Mouse (Mus musculus): ENCODE measurements at regions not wholly inside any gene's neighbourhood (a gene's known extent, or its start where the extent isn't known, plus 50 kb on each side); places are given as distances from the start of the nearest gene placed in this dataset.

GRCm38 (mm10) chr10:37447333-37448204 is 308.8 kb upstream of the Marcks start:
- no peak for DNase-seq (ENCODE audit: low read depth)

GRCm38 (mm10) chr10:37439863-37440613 is 301.3 kb upstream of the Marcks start:
- no peak for DNase-seq (ENCODE audit: low read depth)

DNA sequence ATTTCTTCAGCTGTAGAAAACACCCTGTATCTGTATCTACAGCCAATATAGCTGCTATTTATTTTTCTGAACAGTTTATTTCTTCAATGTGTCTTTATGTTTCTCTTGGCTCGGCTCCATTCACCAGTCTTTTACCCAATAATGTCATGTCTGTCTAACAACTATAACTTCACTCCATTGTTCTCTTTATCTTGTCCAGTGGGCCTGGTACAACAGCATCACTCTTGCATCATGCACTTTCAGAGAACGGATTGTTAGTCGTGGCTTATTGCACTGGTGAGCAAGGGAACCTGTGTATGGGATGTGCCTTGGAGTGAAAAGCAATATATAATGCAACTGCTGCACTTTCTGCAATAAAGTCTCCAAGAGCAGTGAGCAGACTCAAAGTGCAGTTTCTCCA is 299.6 kb upstream of the Marcks start:
- no peak for DNase-seq (ENCODE audit: low read depth)

DNA sequence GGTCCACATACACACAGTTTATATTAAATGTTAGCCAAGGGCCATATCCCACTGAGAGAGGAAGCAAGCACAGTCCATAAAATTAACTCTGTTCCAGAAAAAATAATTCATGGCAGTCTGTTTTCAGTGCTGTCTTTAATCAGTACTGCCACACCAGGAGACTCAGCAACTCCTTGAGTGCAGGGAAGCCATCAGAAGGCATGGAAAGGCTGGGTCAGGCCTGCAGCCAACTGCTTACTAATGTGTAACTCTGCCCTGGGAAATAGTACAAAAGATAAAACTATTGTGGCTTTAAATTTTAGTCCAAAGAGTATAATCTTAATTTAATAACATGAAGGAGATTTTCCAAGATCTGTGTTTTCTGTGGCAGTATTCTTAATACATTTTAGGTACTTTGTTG is 298.1 kb upstream of the Marcks start:
- no peak for DNase-seq (ENCODE audit: low read depth)

- no peak for DNase-seq (ENCODE audit: low read depth)
These were observed 295.5 kb upstream of the Marcks start for GRCm38 (mm10) chr10:37434229-37434628.

GRCm38 (mm10) chr10:37423047-37423446 is 284.3 kb upstream of the Marcks start:
- DNase-seq (ENCODE audit: low read depth), result no peak

- DNase-seq (ENCODE audit: low read depth), result no peak
These were observed 283.9 kb upstream of the Marcks start for GRCm38 (mm10) chr10:37422612-37423011.

- DNase-seq (ENCODE audit: low read depth), result no peak
These were observed 277.6 kb upstream of the Marcks start for GRCm38 (mm10) chr10:37416321-37416720.

DNA sequence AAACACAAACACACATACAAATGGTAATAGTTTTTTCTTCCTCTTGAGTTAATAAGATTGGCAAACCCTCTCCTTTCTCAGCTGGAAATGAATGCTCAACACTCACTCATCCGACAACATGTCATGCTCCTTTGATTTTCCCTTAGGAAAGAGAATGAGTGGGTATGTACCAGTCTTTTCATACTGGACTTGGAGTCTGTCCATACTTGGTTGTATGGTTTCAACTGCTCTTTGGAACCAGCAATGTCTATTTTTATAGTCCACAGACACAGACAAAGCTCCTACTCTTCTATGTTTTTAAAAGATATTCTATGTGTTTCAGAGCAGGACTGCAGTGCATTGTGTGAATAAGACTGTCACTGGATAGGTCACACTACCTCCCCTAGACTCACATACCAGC is 273.7 kb upstream of the Marcks start:
- no peak for DNase-seq (ENCODE audit: low read depth)

DNA sequence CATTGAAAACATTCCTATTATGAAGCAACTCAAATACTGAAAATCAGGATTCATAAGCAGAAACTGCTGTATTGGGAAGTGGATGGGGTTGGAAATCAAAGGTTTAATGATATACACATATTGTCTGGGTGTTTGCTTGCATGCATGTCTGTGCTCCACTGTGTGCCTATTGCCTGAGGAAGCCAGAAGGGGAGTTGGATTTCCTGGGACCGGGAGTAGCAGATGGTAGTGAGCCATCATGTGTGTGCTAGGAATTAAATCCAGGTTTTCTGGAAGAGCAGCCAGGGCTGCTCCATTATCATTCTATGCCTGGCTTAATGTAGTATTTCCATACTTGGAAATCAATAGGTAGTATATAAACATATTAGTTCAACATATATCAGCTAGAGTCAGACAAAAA is 271.0 kb upstream of the Marcks start:
- no peak for DNase-seq (ENCODE audit: low read depth)

DNA sequence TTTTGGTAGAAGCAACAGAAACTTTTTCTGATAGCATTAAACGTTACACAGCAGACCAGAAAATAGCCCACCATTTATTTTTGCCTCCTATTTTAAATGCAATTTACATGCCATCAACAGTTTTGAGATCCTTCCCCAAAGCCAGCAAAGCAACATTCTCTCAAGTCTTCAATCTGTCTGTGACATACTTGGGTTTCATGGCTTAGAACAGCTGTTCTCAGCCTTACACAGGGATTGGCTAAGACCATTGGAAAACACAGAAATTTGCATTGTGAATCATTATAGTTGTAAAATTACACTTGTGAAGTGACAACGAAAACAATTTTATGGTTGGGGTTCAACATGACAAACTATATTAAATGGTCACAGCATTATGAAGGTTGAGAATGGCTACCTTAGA is 268.8 kb upstream of the Marcks start:
- DNase-seq (ENCODE audit: low read depth), result no peak

GRCm38 (mm10) chr10:37404933-37405332 is 266.2 kb upstream of the Marcks start:
- DNase-seq (ENCODE audit: low read depth), result no peak

- DNase-seq (ENCODE audit: low read depth), result no peak
These were observed 265.7 kb upstream of the Marcks start for GRCm38 (mm10) chr10:37404407-37404806.

DNA sequence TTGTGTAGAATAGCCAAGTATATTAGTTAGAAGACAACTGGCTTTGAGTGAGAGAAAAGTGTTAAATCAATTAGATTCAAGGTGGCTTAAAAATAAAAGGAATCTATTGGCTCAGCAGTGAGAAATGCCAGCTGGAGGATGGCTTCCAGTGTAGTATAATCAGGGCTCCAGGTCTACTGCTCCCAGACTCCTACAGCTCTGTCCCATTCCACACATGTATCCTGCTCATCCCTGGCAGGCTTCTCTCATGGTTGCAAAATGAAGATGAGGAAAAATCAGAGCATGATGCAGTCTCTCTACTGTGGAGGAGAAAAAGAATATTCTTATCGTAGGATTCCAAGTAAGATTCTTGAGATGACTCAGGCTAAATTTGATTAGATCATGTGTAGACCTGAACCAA is 263.7 kb upstream of the Marcks start:
- no peak for DNase-seq (ENCODE audit: low read depth)

DNA sequence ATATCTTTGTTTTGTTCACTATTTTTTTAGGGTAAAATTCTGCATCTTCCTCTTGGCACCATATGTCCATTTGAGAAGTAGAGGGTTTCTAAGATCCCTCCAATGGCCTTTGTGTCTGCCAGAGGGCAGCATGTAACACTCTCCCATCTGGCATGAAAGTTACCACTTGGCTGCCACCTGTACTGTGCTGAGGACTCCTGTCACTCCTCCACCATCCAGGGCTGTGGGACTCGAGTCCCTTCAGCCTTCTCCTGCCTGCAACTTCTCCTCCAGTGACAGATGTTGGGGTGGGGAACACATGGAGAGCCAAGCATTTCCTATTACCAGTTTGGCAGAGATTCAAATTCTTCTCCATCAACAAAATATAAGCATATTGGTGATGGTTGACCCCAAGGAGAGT is 262.3 kb upstream of the Marcks start:
- DNase-seq (ENCODE audit: low read depth), result no peak

DNA sequence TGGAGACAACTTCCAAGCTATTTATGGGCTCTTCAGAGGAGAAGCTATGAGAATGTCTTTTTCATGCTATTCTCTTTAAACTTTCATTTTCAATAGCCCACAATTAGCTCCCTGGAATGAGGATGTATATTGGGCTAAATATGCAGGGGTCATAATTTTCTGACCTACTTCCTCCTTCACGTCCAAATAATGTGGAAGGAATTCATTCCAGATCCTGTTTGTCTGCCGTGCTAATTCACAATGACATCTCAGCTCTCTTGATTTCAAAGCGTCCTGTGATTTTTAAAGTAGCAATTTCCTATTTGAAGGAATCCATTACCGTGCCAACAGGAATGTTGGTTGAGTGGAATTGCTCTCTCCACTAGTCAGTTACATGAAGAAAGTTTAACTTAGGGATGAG is 261.7 kb upstream of the Marcks start:
- no peak for DNase-seq (ENCODE audit: low read depth)

DNA sequence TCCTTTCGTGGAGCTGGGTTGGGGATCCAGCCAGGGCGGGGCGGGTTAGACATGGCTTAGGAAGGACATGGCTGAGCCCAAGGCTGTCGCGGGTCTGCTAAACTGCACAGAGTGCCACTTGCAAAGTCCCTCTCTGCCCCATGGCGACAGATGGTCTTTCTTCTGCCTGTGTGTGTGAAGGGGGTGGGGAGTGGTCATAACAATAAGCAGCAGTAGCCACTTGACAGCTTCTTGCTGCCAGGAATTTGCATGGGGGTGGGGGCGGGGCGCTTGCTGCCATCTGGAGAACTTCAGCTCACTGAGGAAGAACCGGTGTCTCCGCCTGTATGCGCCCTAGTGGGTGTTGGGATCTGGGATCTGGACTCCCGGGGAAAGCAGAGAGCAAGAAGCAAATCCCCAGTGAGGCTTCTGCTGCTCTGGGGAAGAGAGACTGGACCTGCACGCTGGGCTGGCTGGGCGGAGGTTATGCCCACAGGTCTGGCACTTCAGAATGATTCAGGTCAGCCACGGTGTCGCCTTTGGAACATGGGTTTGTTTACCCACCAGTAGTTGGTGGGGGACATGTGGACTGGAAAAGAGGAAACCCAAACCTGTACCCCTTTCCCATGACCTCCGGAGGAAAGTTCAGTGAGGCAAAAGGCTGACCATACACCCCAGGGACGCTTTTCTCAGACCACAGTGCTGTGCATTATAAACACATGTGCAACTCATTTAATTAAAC is 258.7 kb upstream of the Marcks start:
- peak; percentile 8 for DNase-seq (ENCODE audit: low read depth)

DNA sequence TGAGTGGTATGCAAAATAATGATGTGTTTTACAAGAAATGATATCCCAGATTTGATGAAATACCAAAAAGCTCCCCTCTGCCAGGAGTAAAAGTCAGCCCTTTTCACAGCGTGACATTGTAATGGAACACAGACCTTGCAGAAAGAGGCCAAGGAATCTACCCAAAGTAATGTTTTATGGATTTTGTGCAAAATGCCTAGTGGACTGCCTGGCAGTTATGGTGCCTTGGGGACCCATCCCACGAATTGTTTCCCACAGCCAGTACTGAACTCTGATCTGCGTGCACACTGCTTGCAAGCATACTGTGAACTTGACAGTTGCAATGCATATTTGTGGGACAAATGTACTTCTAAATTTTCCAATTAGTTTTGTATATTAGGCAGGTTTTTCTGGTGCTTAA is 251.3 kb upstream of the Marcks start:
- no peak for DNase-seq (ENCODE audit: low read depth)

DNA sequence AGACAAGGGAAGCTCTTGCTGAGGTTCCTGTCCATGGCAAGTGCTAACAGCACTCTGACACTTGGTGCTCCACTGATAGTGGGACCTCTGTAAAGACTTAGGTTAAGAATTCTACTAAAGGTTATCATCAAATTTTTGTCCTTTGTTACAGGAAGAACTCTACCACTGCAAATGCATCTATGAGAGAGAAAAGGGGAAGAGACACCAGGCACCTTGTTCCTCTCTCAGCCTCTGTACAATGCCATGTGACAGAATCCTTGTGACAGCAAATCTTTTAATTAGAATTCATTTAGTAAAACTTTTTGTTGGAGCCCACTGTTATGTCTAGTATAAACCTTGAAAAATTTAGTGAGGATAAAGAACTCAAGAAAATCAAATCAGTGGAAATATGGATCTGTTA is 247.5 kb upstream of the Marcks start:
- no peak for DNase-seq (ENCODE audit: low read depth)

DNA sequence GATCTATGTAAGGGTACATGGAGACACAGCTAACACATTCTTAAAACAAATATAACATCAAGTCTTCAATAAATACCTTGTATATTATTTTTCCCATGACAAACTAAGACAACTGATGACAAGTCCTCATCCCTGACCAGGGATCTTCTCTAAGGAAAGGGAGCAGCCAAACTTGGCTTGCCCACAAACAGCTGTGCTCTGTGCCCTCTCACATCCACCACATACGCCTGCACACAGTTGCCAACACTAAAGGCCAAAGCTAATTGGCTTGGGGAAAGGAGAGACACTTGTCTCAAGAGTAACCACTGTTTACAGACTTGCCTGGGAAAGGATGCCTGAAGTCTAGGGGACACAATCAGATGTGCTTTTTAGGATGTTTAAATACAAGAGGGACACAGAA is 241.3 kb upstream of the Marcks start:
- DNase-seq (ENCODE audit: low read depth), result no peak

GRCm38 (mm10) chr10:37378002-37378702 is 239.4 kb upstream of the Marcks start:
- no peak for DNase-seq (ENCODE audit: low read depth)
